Mouse (Mus musculus) thymus, adult 2 months (tissue): Measurements from ENCODE around the gene Trim23. TPM values are rescaled to one million over a fixed set of nuclear protein-coding genes. Genes with fewer than 3 reads are reported as not detected.

Experiments used
- DNase-seq: peaks from one replicate; pipeline ENCODE4 v3.0.0; 2021
- H3K27ac ChIP-seq: fragments of 200-500 bp; 2 replicates; pipeline ENCODE4 v1.5.1; 2012; ENCODE audit warnings: low read length, control low read depth; ENCODE audit not compliant: control insufficient read depth, insufficient read depth
- H3K27me3 ChIP-seq: fragments of 200-500 bp; 2 replicates; pipeline ENCODE4 v1.6.1; 2012; ENCODE audit warnings: mild to moderate bottlenecking, low read length, moderate library complexity, mixed read lengths; ENCODE audit not compliant: control insufficient read depth, insufficient read depth
- H3K36me3 ChIP-seq: fragments of 200-500 bp; 2 replicates; pipeline ENCODE4 v1.6.1; 2012; ENCODE audit warnings: mild to moderate bottlenecking, low read length, moderate library complexity; ENCODE audit not compliant: control insufficient read depth, insufficient read depth
- H3K4me1 ChIP-seq: fragments of 200-500 bp; replicated peaks from 2 replicates; pipeline ENCODE4 v1.6.1; 2012; ENCODE audit warnings: low read length; ENCODE audit not compliant: control insufficient read depth, insufficient read depth
- H3K4me3 ChIP-seq: fragments of 200-500 bp; 2 replicates; pipeline ENCODE4 v1.5.1; 2012; ENCODE audit warnings: mild to moderate bottlenecking, low read length, control low read depth, moderate library complexity; ENCODE audit not compliant: control insufficient read depth, insufficient read depth
- CTCF ChIP-seq: fragments of 200-500 bp; IDR thresholded peaks from 2 replicates; pipeline ENCODE4 v1.5.1; 2012; ENCODE audit warnings: mild to moderate bottlenecking, control low read depth, low read length, moderate library complexity, borderline replicate concordance; ENCODE audit not compliant: control insufficient read depth, poor library complexity, insufficient read depth; ENCODE audit errors: extremely low read depth
- POLR2A ChIP-seq: fragments of 200-500 bp; IDR thresholded peaks from 2 replicates; pipeline ENCODE4 v1.6.1; 2012; ENCODE audit warnings: mild to moderate bottlenecking, low read length, control low read depth, moderate library complexity; ENCODE audit not compliant: control insufficient read depth, poor library complexity, insufficient read depth; ENCODE audit errors: extremely low read depth
- WGBS: fragments of 180-500 bp; shearing (Covaris S2); methylation state at CpG from one replicate; pipeline ENCODE4 v1.1.7; 2018; 5-methylcytosine and 5-hydroxymethylcytosine counted together
- polyA plus RNA-seq: library from polyadenylated mRNA; depleted of rRNA; stranded (reverse); fragments of >200 nt; gene quantifications from 2 replicates; pipeline ENCODE4 v1.2.3, GENCODE M21; 2012

The Trim23 gene
- polyA plus RNA-seq, 1 experiment = 3.5 TPM

GRCm38 (mm10) chr13:104154180-104154579 lies 24.4 kb upstream of the Trim23 start:
- no peak for DNase-seq
- Histone ChIP-seq H3K4me3 (no peak overlapping the region), H3K36me3 (peaks cover 40% of the 10 kb centered on the region), H3K4me1 (no peaks in the 10 kb centered on the region), H3K27ac (no peak overlapping the region), H3K27me3 (no peaks in the 10 kb centered on the region)
- TF ChIP-seq POLR2A = no peak
- TF ChIP-seq CTCF = no peak
- WGBS = 96% methylated on average over 5 of the region's 5 CpGs

DNA sequence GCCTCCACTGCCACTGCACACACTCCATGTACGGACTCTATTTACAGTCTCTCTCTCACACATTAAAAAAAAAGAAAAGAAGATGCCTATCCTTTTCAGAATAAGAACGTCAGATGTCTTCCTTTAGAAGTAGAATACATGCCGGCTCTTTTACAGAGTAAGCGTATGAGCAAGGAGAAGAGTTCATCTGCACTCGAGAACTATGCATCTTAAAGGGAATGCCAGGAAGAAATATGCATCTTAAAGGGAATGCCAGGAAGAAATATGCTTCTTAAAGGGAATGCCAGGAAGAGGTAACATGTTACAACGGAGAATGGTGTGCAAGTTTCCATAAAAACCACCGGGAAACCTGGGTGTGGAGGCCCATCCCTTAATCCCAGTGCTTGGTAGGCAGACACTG lies 23.5 kb upstream of the Trim23 start:
- Histone ChIP-seq H3K36me3 (peaks cover 44% of the 10 kb centered on the region), H3K27me3 (no peaks in the 10 kb centered on the region), H3K4me3 (no peak overlapping the region), H3K27ac (no peak overlapping the region), H3K4me1 (no peaks in the 10 kb centered on the region)
- DNase-seq = no peak
- WGBS = 97% methylated on average over 7 of the region's 7 CpGs
- TF ChIP-seq CTCF (no peak), POLR2A (no peak)

GRCm38 (mm10) chr13:104155686-104156085 lies 22.9 kb upstream of the Trim23 start:
- no peaks in the 10 kb centered on the region for H3K4me1 ChIP-seq
- H3K27ac ChIP-seq = no peak overlapping the region
- H3K36me3 ChIP-seq = peaks cover 49% of the 10 kb centered on the region
- WGBS = 96% methylated on average over 1 of the region's 1 CpGs
- DNase-seq = no peak
- no peaks in the 10 kb centered on the region for H3K27me3 ChIP-seq
- no peak for TF ChIP-seq CTCF
- no peak for TF ChIP-seq POLR2A
- H3K4me3 ChIP-seq = no peak overlapping the region

DNA sequence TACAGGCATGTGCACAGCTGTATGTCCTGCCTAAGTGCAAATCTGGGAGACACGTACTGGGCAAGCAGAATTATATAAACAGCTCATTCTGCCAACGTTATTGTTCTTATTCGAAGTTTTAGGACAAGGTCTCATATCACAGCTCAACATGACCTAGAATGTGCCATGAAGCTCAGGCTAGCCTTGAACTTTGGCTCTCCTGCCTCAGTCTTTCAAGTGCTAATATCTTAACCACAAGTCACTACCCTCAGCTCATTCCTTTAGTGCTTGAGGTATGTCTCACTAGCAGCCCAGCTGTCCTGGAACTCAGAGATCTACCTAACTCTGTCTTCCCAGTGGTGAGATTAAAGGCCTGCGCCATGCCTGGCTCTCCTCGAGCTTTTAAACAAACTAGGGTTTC lies 6.9 kb upstream of the Trim23 start:
- no peak for DNase-seq
- no peak overlapping the region for H3K4me3 ChIP-seq
- no peak overlapping the region for H3K27ac ChIP-seq
- TF ChIP-seq CTCF (no peak), POLR2A (no peak)
- peaks cover 29% of the 10 kb centered on the region for H3K36me3 ChIP-seq
- no peaks in the 10 kb centered on the region for H3K27me3 ChIP-seq
- 95% methylated on average over 5 of the region's 5 CpGs for WGBS
- H3K4me1 ChIP-seq = peaks cover 3% of the 10 kb centered on the region

GRCm38 (mm10) chr13:104172498-104172897 lies 6.1 kb upstream of the Trim23 start:
- DNase-seq = no peak
- H3K27me3 ChIP-seq = no peaks in the 10 kb centered on the region
- TF ChIP-seq CTCF (no peak), POLR2A (no peak)
- H3K36me3 ChIP-seq = peaks cover 23% of the 10 kb centered on the region
- H3K4me3 ChIP-seq = no peak overlapping the region
- peaks cover 3% of the 10 kb centered on the region for H3K4me1 ChIP-seq
- no peak overlapping the region for H3K27ac ChIP-seq

- WGBS = 36% methylated on average over 3 of the region's 3 CpGs
- no peak overlapping the region for H3K27ac ChIP-seq
- no peaks in the 10 kb centered on the region for H3K27me3 ChIP-seq
- peaks cover 10% of the 10 kb centered on the region for H3K36me3 ChIP-seq
- no peak overlapping the region for H3K4me3 ChIP-seq
- H3K4me1 ChIP-seq = peaks cover 3% of the 10 kb centered on the region
- TF ChIP-seq POLR2A (no peak), CTCF (no peak)
- DNase-seq = no peak
Measured at GRCm38 (mm10) chr13:104176874-104177273, 1.7 kb upstream of the Trim23 start.

DNA sequence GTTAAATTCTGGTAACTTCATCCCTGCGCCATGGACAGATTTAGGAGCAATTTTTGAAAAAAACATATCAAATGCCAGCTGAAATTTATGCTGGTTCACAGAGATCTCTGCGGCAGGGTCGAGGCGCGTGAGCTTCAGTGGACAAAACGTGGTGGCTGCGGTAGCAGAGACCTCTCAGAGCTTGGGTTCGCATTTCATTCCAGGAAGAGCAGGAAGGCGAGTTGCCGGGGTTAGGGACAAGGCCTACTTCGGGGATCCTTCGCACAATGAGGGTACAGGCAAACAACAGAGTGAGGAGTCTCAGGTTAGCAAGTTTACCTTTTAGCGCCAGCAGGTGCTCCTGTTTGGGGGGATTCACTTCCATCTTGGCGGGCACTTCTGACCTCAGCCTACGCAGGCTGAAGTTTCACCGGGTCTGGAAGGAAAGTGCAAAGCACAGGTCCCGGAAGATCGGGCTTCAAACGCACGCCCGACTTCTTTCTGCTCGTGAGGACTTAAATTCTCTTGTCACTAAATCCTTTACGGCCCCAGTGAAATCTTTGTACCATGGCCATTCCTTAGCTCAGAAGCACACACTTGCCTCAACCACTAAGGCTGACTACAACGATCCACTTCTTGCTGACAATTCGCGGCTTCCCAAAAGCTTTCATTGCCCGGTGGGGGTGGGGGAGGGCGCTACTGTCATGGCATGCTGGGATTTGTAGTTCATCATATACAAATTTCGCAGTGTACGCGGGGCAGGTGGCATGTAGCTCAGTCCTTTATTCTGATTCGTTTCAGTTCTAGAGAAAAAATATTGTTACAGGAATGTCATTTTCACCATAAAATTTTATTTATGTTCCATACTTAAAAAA lies 574 bp upstream of the Trim23 start, which contains the start of gene Trappc13:
Gene Trappc13 (minus strand): TSS at position 674 of the 854 bp plus-strand sequence.
- peak; percentile 82 for DNase-seq
- TF ChIP-seq CTCF = no peak
- no peak for TF ChIP-seq POLR2A
- H3K4me3 ChIP-seq = peak within 1 kb of the TSS; percentile 82
- H3K4me1 ChIP-seq = peaks cover 3% of the 10 kb centered on the region
- H3K36me3 ChIP-seq = peaks cover 10% of the 10 kb centered on the region
- H3K27ac ChIP-seq = peak within 1 kb of the TSS; percentile 66
- WGBS = under 1% methylated on average over 32 of the region's 32 CpGs
- no peaks in the 10 kb centered on the region for H3K27me3 ChIP-seq
